Mouse (Mus musculus): Measurements from ENCODE around the gene Flot1.

- TF ChIP-seq CTCF (IDR thresholded peaks at IDR 0.05; ENCODE audit: low read depth, low read length): no peak
- no peak for TF ChIP-seq POLR2A (IDR thresholded peaks at IDR 0.05; ENCODE audit: borderline replicate concordance, low read depth, low read length)
These were observed 8.4 kb upstream of the Flot1 start for GRCm38 (mm10) chr17:35814678-35815077.
